Comparison of ENCODE assay signal across 10 mouse cellular contexts in the genomic region with DNA sequence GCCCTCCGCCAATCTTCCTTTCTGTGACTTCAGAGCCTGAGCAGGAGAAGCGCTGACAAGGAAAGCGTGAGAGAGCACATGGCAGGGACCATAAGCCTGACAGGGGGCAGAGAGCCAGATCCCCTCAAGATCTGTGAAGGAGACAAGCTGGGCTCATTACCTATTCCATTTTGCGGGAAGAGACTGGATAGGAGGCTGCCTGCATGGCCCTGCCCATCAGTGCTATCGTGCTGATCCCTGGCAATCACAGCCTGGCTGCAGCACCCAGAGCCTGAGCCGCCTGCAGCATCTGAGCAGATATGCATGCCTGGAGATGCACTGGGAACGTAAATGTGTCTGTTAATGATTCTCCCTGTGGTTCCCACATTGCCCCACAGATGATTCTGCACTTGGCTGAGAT. TPM values are rescaled to one million over a fixed set of nuclear protein-coding genes. Genes with fewer than 3 reads are reported as not detected.
DNase-seq lines count a peak whose midpoint lies in the region; ATAC-seq lines count a peak whose summit lies in the region.
"Had no signal": no experiment of that assay in that cellular context is flagged by ENCODE, and none has a peak within 500 bp of the region (broad histone marks: within the 10 kb centered on the region; RNA-seq: fewer than 3 reads in every experiment).

No protein-coding gene starts in this region.

- H3K4me2 ChIP-seq in heart, embryonic 11.5 days = peak overlapping the region; percentile 29
- 0 out of 2 replicates have a peak overlapping the region, but pooled peaks have one; percentile 11 for H3K4me2 ChIP-seq in neural tube, embryonic 13.5 days
- no peak overlapping the region for H3K4me2 ChIP-seq in intestine, embryonic 15.5 days (replicated peaks)

- H3K9ac ChIP-seq in heart, embryonic 11.5 days (ENCODE audit: low read depth, low read length) = no peak overlapping the region
- 0 out of 2 replicates have a peak overlapping the region, but pooled peaks have one; percentile 17 for H3K9ac ChIP-seq in neural tube, embryonic 13.5 days
- H3K9ac ChIP-seq in intestine, embryonic 15.5 days = no peak overlapping the region

- no peaks in the 10 kb centered on the region for H3K36me3 ChIP-seq in heart, embryonic 11.5 days (ENCODE audit: control insufficient read depth, insufficient read depth, low read length)
- no peaks in the 10 kb centered on the region for H3K36me3 ChIP-seq in neural tube, embryonic 13.5 days
- H3K36me3 ChIP-seq in intestine, embryonic 15.5 days = no peaks in the 10 kb centered on the region

- DNase-seq in heart, adult 8-10 months (ENCODE audit: low spot score) = no peak
- DNase-seq in neural tube, embryonic 10.5 days (ENCODE audit: extremely low spot score, low spot score) = no peak
- DNase-seq in heart, postnatal 10 days = peak; percentile 8 to 11
- peak; percentile 41 for DNase-seq in retina, embryonic 14.5 days (ENCODE audit: low spot score)
- DNase-seq in liver = no peak
- DNase-seq: lung, postnatal 14 days had no signal

- H3K4me3 ChIP-seq in heart, embryonic 11.5 days (ENCODE audit: low read depth, low read length) = no peak overlapping the region
- H3K4me3 ChIP-seq in neural tube, embryonic 13.5 days = no peak overlapping the region
- H3K4me3 ChIP-seq in intestine, embryonic 15.5 days (replicated peaks) = no peak overlapping the region

- 8% methylated on average over 6 of the region's 7 CpGs for WGBS in heart, embryonic 11.5 days (ENCODE audit: insufficient replicate concordance)
- 17% methylated on average over 7 of the region's 7 CpGs for WGBS in neural tube, embryonic 13.5 days
- WGBS in intestine, embryonic 15.5 days = 10% methylated on average over 7 of the region's 7 CpGs

- H3K4me1 ChIP-seq in heart, embryonic 11.5 days (ENCODE audit: control insufficient read depth, insufficient read depth, low read length) = peaks cover 8% of the 10 kb centered on the region
- peaks cover 11% of the 10 kb centered on the region for H3K4me1 ChIP-seq in neural tube, embryonic 13.5 days (replicated peaks)
- no peaks in the 10 kb centered on the region for H3K4me1 ChIP-seq in intestine, embryonic 15.5 days (replicated peaks)

- no peaks in the 10 kb centered on the region for H3K9me3 ChIP-seq in heart, embryonic 11.5 days (replicated peaks; ENCODE audit: control insufficient read depth, low read length)
- no peaks in the 10 kb centered on the region for H3K9me3 ChIP-seq in neural tube, embryonic 13.5 days
- H3K9me3 ChIP-seq in intestine, embryonic 15.5 days = no peaks in the 10 kb centered on the region

- no peak for ATAC-seq in heart, embryonic 11.5 days (replicated peaks; ENCODE audit: insufficient number of reproducible peaks, low FRiP score, low TSS enrichment)
- peak; percentile 59 for ATAC-seq in neural tube, embryonic 13.5 days (ENCODE audit: low read depth)
- ATAC-seq in intestine, embryonic 15.5 days = no peak

- intact Hi-C loops in heart, postnatal 10 days (cut with DNase I) = no loop called here

- no peak overlapping the region for H3K27ac ChIP-seq in heart, embryonic 11.5 days (ENCODE audit: low read depth, low read length)
- H3K27ac ChIP-seq in neural tube, embryonic 13.5 days (replicated peaks) = 0 out of 2 replicates have a peak overlapping the region, but pooled peaks have one; percentile 1
- H3K27ac ChIP-seq in intestine, embryonic 15.5 days = no peak overlapping the region

- H3K27me3 ChIP-seq in heart, embryonic 11.5 days (ENCODE audit: control insufficient read depth, insufficient read depth, low read length) = peaks cover 27% of the 10 kb centered on the region
- peaks cover 20% of the 10 kb centered on the region for H3K27me3 ChIP-seq in neural tube, embryonic 13.5 days
- peaks cover 20% of the 10 kb centered on the region for H3K27me3 ChIP-seq in intestine, embryonic 15.5 days (replicated peaks)

RNA-seq across cellular contexts. Expression of gene Bhlhe23, which starts 12.1 kb away (rescaled TPM):
- polyA plus RNA-seq in heart, embryonic 11.5 days (2014; fragmentation: Nextera tagmentation; extraction: Ambion mirVana) = not detected in 2 replicates
- total RNA-seq in heart, adult 8-10 months (2022) = not detected
- polyA plus RNA-seq in neural tube, embryonic 13.5 days (2015; fragmentation: Nextera tagmentation; extraction: Ambion mirVana) = 4.2 and 4.3 TPM in 2 replicates
- not detected for total RNA-seq in heart, postnatal 10 days (2021)
- not detected in 2 replicates for polyA plus RNA-seq in intestine, embryonic 15.5 days (2015; fragmentation: Nextera tagmentation; extraction: Ambion mirVana)
- polyA plus RNA-seq: large intestine, adult 2 months had no signal

Comparison
In these comparisons a context has a peak if more than half of its experiments do, and no peak if none do; other contexts are left out.
1. DNase-seq: peak in heart, postnatal 10 days (2 of 2) and retina, embryonic 14.5 days (single experiment); none in heart, adult 8-10 months (single experiment), neural tube, embryonic 10.5 days (single experiment) and liver (single experiment).